Mouse (Mus musculus): Measurements from ENCODE around the gene Cdc27. TPM values are rescaled to one million over a fixed set of nuclear protein-coding genes. Genes with fewer than 3 reads are reported as not detected.
"Not testable (repeated sequence)": the region's sequence is repeated elsewhere in the genome, so short reads cannot be mapped to it uniquely, and the experiment has no call there.

The Cdc27 gene
- polyA plus RNA-seq (2012; rRNA removed), result 10.9 and 11.8 TPM in 2 replicates

DNA sequence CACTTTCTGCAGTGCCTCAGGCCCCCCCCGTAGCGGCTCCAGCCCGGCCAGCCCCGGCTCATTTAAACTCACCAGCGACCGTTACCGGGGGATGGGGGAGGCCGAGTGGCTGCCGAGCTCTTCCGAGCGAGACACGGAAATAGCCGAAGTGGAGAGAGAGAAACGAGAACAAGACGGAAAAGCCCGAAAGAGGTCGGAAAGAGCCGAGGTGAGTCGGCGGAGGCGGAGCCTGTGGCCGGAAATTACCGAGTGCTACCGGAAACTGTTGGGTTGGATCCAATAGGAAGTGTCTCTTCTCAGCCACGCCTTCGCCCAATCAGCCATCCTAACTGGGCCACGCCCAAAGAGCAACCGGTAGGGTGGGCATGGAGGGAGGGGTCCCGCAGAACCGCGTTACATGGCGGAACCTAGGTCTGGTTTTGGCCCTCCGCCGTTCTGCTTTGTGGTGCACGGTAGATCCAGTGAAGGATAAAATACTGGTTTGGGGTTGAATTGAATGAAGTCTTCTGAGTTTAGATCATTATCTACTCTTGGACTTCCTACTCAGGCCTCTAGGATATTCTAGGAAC is at the start of gene Cdc27, which contains the start of gene Myl4:
Gene Cdc27 (minus strand): TSS at position 215 of the 569 bp plus-strand sequence.
Gene Myl4 (plus strand): TSS at position 258 of the 569 bp plus-strand sequence.
- DNase-seq (ENCODE audit: low read depth), result peak; percentile 67

DNA sequence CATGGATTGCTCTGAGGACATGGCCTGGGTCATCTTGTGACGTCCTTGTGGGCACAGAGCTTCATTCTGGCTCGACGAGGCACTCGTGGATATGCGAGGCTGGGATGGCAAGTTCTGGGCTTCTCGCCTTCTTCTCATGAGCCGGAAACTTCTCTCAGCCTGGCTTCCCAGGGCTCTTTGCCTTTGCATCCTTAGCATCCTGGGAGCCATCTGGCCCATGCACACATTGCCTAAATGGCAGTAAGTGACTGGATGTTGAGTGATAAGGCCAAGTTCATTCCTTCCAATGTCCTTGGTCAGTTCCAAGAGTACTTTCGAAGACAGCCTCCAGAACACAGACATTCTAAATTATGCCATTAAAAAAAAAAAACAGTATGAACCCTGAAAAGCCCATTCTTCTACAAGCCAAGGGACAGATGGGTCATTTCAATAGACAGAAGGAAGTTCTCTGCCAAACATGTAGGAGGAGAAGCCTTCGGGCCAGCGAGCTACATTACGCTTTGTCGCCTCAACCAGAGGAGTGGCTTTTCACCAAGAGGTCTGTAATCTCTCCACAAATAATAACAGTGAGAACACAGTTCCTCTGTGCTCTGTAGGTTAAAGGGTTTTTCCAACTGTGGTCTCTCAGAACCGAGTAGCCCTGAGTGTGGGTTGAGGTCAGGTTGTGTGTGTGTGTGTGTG is 49.0 kb upstream of the Cdc27 start:
- peak; percentile 72 for DNase-seq (ENCODE audit: low read depth)

DNA sequence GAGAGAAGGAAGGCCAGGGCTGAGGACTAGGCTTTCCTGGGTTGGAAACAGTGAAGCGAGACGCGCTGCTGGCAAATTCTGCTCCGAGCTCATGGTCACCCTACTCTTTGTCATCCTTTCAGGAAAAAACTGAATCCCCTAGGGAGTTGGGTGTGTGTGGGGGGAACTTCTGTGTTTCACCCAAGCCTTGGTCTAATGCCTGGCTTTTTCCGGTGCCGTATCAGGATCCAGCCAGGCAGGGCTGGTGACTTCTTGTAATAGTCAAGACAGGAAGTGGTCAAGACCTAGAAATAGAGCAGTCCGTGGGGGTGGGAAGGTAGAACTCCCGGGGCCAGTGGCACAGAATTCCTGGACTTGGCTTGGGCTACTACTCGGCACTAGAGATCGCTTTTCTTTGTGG is 45.9 kb upstream of the Cdc27 start:
- no peak for DNase-seq (ENCODE audit: low read depth)

DNA sequence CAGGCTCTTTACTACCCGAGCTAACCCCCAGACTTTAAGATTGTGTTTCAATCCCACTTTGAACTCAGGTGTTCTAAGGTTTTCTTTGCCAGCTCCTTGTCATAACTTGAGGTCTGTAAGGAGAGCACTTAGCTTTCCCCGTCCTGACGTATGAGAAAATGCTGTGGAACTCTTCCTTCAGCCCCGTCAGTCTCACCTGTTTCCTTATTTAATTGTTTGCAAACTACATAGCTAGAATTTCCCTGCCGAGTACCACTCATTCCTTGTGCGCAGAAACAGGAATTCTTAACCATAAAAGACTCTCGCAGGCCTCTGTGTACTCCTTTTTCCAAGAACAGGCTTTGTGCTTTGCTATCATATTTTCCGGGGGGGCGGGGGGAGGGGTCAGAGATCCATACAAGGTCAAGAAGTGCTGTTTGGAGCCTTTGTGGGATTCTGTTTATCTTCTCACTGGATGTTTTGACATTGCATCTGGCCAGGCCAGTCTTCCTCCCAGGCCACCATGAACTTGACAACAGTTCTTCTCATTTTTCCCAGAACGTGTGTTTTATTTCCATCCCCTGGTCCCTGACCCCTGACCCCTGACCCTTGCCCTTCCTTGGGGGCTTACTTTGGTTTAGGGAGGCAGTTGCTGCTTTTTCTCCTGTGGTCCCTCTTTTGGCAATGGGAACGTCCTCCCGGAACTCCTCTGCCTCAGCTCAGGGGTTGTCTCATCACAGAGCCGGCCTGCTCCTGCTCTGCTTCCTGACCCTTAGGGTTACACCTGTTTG is 41.8 kb upstream of the Cdc27 start:
- no peak for DNase-seq (ENCODE audit: low read depth)

DNA sequence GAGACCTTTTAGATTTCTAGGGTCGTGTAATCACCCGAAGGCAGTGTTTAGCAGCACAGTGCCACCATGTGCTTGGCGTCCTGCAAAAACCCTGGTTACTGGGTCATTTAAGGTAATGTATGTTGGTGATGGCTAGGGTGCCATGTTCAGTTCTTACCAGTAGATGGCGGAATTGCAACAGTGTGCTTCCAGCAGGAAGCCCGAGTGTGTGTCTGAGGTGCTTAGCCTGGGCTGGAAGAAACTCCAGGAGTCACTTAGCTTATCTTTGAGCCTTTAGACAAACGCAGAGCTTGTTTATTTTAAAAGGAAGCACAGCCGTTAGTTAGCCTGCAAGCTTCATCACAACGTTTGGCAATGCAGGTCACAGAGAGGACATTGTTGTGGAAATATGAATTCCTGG is 39.7 kb upstream of the Cdc27 start:
- no peak for DNase-seq (ENCODE audit: low read depth)

DNA sequence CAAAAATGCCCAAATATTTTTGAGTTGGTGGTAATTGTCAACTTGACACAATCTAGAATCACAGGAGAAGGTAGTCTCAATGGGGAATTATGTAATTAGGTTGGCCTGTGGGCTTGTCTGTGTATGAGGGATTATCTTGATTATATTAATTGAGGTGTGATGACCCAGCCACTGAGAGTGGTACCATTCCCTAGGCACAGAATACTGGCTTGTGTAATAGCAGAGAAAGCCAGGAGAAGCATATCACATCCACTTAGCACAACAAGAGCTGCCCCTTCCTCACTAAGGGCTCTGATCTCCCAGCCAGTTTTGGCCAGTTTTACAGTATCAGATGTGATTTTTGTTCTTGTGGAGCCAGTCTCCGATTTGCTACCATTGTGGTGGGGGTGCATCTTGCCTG is 39.1 kb upstream of the Cdc27 start:
- no peak for DNase-seq (ENCODE audit: low read depth)

DNA sequence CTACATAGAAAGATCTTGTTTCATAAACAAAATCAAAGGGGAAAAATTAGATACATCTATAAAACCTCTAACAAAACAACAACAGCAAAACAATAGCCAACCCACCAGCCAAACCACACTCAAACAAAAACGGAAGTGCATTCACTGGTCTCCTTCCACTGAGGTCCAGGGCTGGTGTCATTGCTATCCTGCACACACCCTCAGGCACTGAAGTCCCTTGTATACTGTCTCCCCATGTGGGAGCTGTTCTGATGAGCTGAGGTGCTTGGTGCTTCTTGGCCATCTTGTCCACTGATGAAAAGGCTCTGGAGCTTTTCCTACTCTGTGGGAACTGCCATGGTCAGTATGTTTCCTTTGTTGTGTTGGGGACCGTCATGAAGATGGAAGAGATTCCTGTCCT is 38.1 kb upstream of the Cdc27 start:
- DNase-seq (ENCODE audit: low read depth), result no peak

DNA sequence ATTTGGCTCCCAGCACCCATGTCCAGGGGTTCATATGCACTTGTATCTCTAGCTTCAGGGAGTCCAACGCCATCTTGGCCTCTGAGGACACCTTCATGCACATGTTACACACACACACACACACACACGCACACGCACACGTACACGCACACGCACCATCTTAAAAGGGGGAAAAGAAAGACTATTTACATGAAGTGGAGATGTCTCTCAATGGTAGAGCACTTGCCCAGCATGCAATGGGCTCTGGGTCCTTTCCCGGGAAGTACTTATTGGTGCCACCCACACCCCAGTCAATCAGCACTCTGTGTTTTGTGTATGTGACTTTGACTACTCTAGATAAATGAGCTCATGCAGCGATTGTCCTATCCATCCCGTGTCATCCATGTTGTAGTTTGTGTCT is 37.5 kb upstream of the Cdc27 start:
- no peak for DNase-seq (ENCODE audit: low read depth)

DNA sequence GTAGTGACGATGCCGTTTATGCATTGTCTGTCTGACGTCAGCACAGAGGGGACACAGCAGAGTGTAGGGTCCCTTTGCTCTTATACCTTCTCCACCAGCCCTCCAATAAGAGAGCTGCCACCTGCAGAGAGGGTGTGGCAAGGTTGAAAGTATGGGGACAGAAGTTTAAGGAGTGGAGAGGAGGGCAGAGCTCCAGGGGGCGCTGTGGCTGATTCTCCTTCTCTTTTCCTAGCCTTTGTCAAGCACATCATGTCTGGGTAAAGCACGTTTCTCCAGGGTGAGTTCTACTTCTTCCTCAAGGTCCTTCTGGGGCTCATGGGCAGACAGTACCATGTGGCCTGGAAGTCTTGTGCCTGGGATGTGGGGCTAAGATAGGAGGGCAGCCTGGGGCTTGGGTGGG is 35.1 kb upstream of the Cdc27 start:
- no peak for DNase-seq (ENCODE audit: low read depth)

DNA sequence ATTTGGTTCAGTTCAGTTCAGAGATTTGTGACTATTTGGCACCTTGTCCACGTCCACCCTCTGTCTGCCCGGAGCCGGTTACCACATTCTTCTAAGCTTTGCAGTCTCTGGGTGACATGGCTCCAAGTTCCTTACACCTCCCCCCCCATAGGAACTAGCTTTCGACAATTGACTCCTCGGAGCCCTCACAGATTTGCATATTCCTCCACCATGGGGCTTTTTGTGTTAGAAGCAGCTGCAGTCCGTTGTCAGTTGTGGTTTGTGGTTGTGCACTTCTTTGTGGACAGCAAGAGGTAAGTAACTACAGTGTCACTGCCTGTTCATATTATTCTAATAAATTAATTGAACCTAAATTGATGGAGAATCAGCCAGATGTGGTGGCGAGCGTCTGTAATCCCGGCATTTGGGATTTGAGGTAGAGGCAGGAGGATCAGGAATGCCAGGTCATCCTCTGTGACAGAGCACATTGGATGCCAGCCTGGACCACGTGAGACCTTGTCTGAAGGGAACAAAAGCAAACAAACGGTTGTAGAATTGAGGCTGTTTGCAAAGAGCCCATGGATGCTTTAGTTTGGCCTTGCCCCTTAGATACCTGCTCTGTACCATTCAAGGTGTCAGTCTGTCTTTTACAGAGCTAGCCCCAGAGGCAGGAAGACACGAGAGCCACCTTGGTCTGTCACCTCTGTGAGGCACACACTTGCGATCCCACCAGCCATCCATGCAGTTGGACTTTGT is 32.4 kb upstream of the Cdc27 start:
- no peak for DNase-seq (ENCODE audit: low read depth)

DNA sequence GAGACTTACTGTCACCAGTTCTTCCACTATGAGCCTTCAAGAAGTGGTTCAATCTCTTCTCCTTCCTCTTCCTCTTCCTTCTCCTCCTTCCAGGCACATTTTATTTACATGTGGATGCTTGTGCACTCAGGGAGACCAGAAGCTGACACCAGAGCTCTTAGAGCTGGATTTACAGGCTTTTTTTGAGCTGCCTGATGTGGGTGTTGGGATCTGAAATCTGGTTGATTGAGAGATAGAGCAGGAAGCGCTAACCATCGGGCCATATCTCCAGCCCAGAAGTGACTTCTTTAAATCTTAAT is 31.8 kb upstream of the Cdc27 start:
- no peak for DNase-seq (ENCODE audit: low read depth)

DNA sequence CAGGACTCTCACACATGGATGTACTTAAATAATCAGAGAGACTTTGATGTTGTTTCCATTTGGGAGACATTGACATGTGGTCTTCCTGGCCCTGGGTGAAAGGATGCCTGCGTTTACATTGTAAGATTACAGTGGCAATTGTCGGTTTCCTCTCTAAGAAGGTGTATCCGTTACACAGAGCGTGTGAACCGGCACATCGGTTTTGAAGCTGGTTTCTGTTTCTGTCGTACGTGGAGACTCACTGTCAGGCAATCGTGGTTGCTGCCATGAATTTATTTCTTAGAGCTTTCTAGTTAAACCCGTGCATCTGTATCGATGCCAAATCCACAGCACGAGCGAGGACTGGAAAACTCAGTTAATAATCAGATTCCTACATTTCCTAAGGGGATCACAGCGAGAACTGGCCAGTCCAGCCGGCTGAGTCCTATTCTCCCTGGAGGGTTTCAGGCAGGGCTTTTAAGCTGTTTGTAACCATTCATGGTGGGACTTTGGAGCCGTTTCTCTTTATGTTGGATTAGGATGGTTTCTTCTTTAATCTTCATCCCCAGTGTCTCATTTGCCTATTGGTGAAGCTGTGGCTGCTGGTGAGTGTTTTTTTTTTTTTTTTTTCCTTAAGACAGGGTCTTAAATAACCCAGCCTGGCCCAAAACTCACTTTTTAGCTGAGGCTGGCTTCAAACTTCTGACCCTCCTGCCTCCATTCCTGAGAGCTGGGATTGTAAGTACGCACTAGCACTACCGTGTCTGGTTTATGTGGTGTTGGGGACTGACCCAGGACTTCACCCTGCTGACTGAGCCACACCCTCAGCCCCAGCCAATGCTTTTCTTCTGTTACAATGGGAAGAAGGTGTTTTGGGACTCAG is 31.3 kb upstream of the Cdc27 start:
- no peak for DNase-seq (ENCODE audit: low read depth)

DNA sequence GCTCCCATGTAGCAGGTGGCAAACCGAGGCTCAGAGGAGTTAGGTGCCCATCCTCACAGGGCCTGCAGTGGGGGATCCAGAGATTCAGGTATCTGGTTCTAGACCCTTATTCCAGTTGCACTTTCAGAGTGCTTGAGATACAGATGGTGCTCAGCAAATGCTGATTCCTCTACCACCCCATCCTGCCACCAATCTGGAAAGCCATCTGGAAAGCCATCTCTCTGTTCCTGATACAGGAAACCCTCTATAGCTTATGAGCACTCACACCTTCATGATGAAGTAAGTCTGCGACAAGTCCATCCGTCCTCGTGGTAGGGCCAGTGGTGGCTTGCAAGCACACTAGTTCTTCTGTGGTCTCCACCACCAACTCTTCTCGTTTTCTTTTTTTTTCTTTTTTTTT is 30.2 kb upstream of the Cdc27 start:
- no peak for DNase-seq (ENCODE audit: low read depth)

DNA sequence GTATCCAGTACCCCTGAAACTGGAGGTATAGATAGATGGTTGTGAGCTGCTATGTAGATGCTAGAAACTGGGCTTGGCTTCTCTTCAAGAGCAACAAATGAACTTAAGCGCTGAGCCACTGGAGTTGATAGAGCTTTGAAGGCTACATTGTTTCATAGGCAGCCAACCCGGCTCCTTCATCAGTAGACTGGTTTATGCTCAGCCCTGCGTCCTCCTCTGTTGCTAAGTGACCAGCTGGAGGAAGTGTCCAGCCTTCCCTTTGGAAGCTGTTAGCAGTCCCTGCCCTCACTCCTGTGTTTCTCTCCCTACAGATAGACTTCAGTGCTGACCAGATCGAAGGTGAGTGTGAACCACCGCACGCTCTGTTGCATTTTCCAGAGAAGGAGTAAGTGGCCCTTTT is 29.7 kb upstream of the Cdc27 start:
- DNase-seq (ENCODE audit: low read depth), result no peak

DNA sequence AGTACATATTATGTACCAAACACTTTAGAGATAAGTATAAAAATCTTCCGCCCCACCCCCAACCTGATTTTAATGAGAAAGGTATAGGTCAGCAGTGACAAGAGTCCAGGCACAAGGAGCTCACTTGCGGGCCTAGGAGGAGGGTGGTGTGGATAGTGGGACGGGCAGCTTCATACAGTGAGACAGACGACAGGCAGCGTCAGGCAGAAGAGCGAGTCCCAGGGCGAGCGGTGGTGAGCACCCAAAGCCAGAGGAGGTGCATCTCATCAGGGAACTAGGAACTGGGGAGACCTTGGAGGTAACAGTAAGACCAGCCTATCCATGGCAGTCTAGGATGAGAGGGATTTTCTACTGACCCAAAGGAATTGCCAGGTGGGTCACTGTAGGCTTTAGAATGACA is 29.2 kb upstream of the Cdc27 start:
- DNase-seq (ENCODE audit: low read depth), result no peak

DNA sequence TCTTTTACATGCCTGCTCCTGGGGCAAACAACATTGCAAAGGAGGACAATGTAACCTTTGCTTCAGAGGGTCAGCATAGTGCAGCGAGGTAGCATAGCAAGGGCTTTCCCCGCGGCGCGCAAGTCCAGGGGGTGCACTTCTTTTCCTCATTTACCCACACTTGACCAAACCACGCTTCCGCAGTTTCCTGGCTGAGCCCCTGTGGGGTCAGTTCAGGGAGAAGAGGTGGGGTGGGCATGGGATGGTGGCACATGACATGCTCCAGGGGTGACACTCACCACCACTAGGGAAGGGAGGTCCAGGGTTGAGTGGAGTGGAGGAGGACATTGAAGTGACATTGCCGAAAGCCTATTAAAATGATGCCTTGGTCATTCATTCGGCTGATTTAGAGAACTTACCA is 28.7 kb upstream of the Cdc27 start:
- no peak for DNase-seq (ENCODE audit: low read depth)

DNA sequence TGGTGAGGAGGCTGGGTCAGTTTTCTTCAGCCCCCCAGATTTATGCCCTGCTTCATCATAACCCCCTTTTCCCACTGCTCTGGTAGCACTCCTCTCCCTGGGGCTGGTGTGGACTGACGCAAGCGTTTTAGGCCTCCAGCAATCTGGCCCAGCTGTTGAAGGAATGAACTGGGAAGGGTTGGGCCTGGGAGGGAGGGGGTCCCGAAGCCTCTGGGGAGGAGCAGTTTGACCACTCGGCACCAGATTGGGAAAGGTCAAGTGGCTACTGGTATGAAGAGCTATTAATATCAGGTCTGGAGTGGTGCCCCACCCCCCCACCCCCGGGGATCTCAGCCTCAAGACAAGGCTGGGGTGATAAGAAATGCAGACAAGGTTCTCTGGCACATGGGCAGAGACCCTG is 27.7 kb upstream of the Cdc27 start:
- no peak for DNase-seq (ENCODE audit: low read depth)

DNA sequence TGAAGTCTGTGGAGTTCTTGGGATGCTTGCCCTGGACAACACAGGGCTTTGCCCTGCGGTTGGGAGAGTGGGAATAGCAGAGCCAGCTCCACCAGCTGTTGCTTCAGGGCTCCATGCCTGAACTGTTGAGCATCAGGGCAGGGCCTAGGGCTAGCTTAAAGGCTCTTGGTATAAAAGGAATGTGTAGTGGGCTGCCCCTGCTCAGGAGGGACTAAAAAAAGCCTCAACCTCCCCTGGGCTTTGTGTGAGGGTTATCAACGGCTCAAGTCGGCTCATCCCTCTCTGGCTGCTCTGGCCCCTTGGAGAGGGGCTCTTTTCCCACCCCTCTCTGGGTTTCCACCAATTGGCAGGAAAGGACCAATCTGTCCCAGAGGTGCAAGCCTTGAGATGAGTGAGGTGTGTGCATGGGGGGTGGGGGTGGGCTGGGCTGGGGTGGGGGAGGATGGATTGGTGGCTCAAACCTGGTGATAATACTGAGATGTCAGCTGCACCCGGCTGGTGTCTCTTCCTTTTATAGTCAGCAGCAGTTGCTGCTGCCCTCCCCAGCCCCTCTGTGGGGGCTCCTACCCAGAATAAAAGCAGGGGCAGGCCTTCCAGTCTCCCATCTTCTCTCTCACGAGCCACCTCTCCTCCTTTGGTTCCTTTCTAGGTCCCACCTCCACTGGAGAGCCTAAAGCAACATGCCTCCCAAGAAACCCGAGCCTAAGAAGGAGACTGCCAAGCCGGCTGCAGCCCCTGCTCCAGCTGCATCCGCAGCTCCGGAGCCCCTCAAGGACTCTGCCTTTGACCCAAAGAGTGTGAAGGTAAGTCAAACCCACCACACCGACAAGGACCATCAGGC is 26.6 kb upstream of the Cdc27 start:
- DNase-seq (ENCODE audit: low read depth), result no peak

DNA sequence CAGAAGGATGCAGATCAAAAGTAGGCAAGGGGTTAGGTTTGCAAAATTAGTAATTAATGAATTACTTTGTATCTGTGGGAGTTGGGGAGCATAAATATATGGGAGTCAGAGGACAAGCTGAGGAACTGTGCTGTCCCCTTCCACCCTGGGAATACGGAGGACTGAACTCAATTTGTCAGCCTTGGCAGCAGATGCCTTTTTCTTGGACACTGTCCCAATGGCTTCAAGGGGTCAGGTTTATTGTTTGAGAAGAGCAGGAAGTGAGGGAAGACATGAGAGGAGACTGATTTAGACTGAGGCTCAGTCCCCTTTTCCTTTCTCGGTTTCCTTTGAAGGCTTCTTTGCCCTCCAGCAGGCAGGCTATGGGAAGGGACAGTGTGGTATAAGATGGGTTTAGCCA is 22.1 kb upstream of the Cdc27 start:
- no peak for DNase-seq (ENCODE audit: low read depth)

DNA sequence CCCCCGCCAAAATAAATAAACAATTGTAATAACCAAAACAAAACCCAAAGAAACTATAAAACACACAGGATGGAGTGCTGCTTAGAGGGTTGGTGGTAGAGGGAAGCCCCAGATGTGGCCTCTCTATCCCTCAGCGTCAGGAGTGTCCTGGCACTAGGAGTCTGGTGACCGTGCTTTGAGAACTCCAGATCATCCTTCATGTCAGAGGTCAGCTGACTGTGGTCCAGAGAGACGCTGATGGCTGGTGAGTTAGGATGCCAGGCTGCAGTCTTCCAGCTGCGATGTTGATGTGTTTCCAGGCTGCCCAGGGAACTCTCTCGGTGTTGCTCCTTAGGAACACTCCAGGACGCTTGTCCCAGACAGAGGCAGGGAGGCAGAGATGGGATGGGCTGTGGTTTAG is 21.7 kb upstream of the Cdc27 start:
- DNase-seq (ENCODE audit: low read depth), result no peak

DNA sequence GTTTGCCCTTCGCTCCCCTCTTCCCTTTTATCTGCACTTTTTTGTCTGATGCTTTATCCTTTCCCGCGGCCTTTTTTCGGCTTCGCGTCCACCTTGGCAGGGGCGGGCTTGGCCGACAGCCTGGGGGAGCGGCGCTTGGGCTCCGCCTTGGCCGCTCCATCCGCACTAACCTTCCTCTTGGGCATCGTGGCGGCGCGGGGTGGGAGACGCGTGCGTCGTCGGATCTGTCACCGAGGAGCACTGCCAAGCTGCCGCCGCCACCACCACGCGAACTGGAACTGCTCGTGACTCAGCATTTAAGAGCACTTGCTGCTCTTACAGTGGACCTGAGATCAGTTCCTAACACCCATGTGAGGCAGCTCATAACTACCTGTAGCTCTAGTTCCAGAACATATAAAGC is 21.0 kb upstream of the Cdc27 start:
- DNase-seq (ENCODE audit: low read depth), result not testable (repeated sequence)

Data from gonadal fat pad, adult 2 months (tissue).